Mouse (Mus musculus) erythroblast, embryonic 14.5 days (primary cell): ENCODE results near the gene Arsb.

Experiments used
- GATA1 ChIP-seq: IDR thresholded peaks from 2 replicates; pipeline ENCODE4 v1.6.1; 2012; ENCODE audit warnings: low read length, inconsistent platforms, mixed read lengths
- TAL1 ChIP-seq: IDR thresholded peaks from 3 replicates; pipeline ENCODE4 v1.6.1; 2012; ENCODE audit warnings: low read length, inconsistent platforms, mixed read lengths

GRCm38 (mm10) chr13:93814081-93814480, 42.7 kb downstream of the Arsb start:
- TF ChIP-seq GATA1 (no peak), TAL1 (no peak)
